1 mouse cellular context compared by ENCODE assay signal in the genomic region with DNA sequence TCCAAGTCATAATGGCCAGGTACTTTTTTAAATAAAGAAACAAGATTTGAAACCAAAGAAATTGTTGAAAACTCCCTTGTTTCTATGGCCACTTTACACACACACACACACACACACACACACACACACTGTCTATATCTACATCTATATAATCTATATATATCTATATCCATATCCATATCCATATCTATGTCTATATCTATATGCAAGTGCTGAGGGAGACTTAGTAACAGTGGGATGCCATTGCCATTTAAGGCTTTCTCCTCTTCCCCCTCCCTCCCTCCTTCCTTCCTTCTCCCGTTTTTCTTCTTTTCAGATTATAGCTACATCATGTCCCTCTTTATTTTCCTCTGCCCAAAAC.
TF ChIP-seq lines count a peak whose summit lies in the region.

No protein-coding gene starts in this region.

TF ChIP-seq in MEL, 35 proteins besides CTCF, POLR2A, EP300 and RAD21 (continued from another document):
- TF ChIP-seq ZKSCAN1 (IDR thresholded peaks at IDR 0.05; ENCODE audit: low read depth, low read length) = no peak
- TF ChIP-seq MXI1 (IDR thresholded peaks at IDR 0.05; ENCODE audit: low read depth, low read length) = no peak
- no peak for TF ChIP-seq JUND (IDR thresholded peaks at IDR 0.05; ENCODE audit: low read depth, low read length)
- TF ChIP-seq BHLHE40 (IDR thresholded peaks at IDR 0.05; ENCODE audit: borderline replicate concordance, low read depth, low read length) = no peak
- TF ChIP-seq MAZ (IDR thresholded peaks at IDR 0.05; ENCODE audit: low read depth, low read length) = no peak
- TF ChIP-seq GABPA (IDR thresholded peaks at IDR 0.05; ENCODE audit: low read depth, low read length) = no peak
- TF ChIP-seq HCFC1 (IDR thresholded peaks at IDR 0.05; ENCODE audit: low read depth, low read length) = no peak
- TF ChIP-seq USF1 (IDR thresholded peaks at IDR 0.05; ENCODE audit: low read depth, low read length) = no peak
- no peak for TF ChIP-seq E2F4 (IDR thresholded peaks at IDR 0.05; ENCODE audit: borderline replicate concordance, low read depth, low read length)
- TF ChIP-seq USF2 (IDR thresholded peaks at IDR 0.05; ENCODE audit: borderline replicate concordance in 1 of 2, insufficient read depth in 1 of 2, low read depth in 1 of 2, low read length in 2 of 2) = no peak
- TF ChIP-seq KAT2A (conservative IDR thresholded peaks at IDR 0.05; ENCODE audit: low read depth, low read length) = no peak
